Mouse (Mus musculus): Measurements from ENCODE around the gene Osbpl2.
"Not testable (repeated sequence)": the region's sequence is repeated elsewhere in the genome, so short reads cannot be mapped to it uniquely, and the experiment has no call there.

Gene Osbpl2

GRCm38 (mm10) chr2:180154796-180155195 is 35.7 kb downstream of the Osbpl2 start:
- peak; percentile 16 for DNase-seq (ENCODE audit: low spot score)

GRCm38 (mm10) chr2:180158627-180159026 is 39.5 kb downstream of the Osbpl2 start:
- no peak for DNase-seq (ENCODE audit: low spot score)

GRCm38 (mm10) chr2:180165855-180166254 is 46.7 kb downstream of the Osbpl2 start:
- DNase-seq (ENCODE audit: low spot score) = no peak

GRCm38 (mm10) chr2:180166869-180167268 is 47.8 kb downstream of the Osbpl2 start:
- no peak for DNase-seq (ENCODE audit: low spot score)

- no peak for DNase-seq (ENCODE audit: low spot score)
Measured at GRCm38 (mm10) chr2:180170151-180170805, 51.2 kb downstream of the Osbpl2 start.

- DNase-seq (ENCODE audit: low spot score) = peak; percentile 99
Measured at GRCm38 (mm10) chr2:180170806-180171521, 51.9 kb downstream of the Osbpl2 start, which contains the start of gene Adrm1. Adrm1 (plus strand) TSS chr2:180171485.

- DNase-seq (ENCODE audit: low spot score) = no peak
Measured at GRCm38 (mm10) chr2:180171522-180172070, 52.5 kb downstream of the Osbpl2 start.

- DNase-seq (ENCODE audit: low spot score) = no peak
Measured at GRCm38 (mm10) chr2:180172152-180172551, 53.0 kb downstream of the Osbpl2 start.

GRCm38 (mm10) chr2:180173163-180173562 is 54.1 kb downstream of the Osbpl2 start:
- no peak for DNase-seq (ENCODE audit: low spot score)

GRCm38 (mm10) chr2:180173711-180174110 is 54.6 kb downstream of the Osbpl2 start:
- not testable (repeated sequence) for DNase-seq (ENCODE audit: low spot score)

GRCm38 (mm10) chr2:180174121-180174520 is 55.0 kb downstream of the Osbpl2 start:
- no peak for DNase-seq (ENCODE audit: low spot score)

GRCm38 (mm10) chr2:180175725-180176124 is 56.6 kb downstream of the Osbpl2 start:
- no peak for DNase-seq (ENCODE audit: low spot score)

- DNase-seq (ENCODE audit: low spot score) = no peak
Measured at GRCm38 (mm10) chr2:180181542-180181941, 62.4 kb downstream of the Osbpl2 start.

GRCm38 (mm10) chr2:180184011-180184751 is 65.1 kb downstream of the Osbpl2 start:
- no peak for DNase-seq (ENCODE audit: low spot score)

- DNase-seq (ENCODE audit: low spot score) = no peak
Measured at GRCm38 (mm10) chr2:180184752-180185109, 65.6 kb downstream of the Osbpl2 start.

GRCm38 (mm10) chr2:180185686-180186085 is 66.6 kb downstream of the Osbpl2 start:
- DNase-seq (ENCODE audit: low spot score) = no peak

GRCm38 (mm10) chr2:180187362-180187761 is 68.3 kb downstream of the Osbpl2 start:
- no peak for DNase-seq (ENCODE audit: low spot score)

GRCm38 (mm10) chr2:180196610-180197322 is 77.7 kb downstream of the Osbpl2 start:
- no peak for DNase-seq (ENCODE audit: low spot score)

GRCm38 (mm10) chr2:180197323-180198037 is 78.4 kb downstream of the Osbpl2 start:
- DNase-seq (ENCODE audit: low spot score) = no peak

- DNase-seq (ENCODE audit: low spot score) = no peak
Measured at GRCm38 (mm10) chr2:180198782-180199181, 79.7 kb downstream of the Osbpl2 start.

GRCm38 (mm10) chr2:180200681-180201080 is 81.6 kb downstream of the Osbpl2 start:
- DNase-seq (ENCODE audit: low spot score) = no peak
